Mouse (Mus musculus) thymus, adult 2 months (tissue): ENCODE results near the gene Vwa1. TPM values are rescaled to one million over a fixed set of nuclear protein-coding genes. Genes with fewer than 3 reads are reported as not detected.

Experiments used
- DNase-seq: peaks from one replicate; pipeline ENCODE4 v3.0.0; 2021
- H3K27ac ChIP-seq: fragments of 200-500 bp; 2 replicates; pipeline ENCODE4 v1.5.1; 2012; ENCODE audit warnings: low read length, control low read depth; ENCODE audit not compliant: control insufficient read depth, insufficient read depth
- H3K27me3 ChIP-seq: fragments of 200-500 bp; 2 replicates; pipeline ENCODE4 v1.6.1; 2012; ENCODE audit warnings: mild to moderate bottlenecking, low read length, moderate library complexity, mixed read lengths; ENCODE audit not compliant: control insufficient read depth, insufficient read depth
- H3K36me3 ChIP-seq: fragments of 200-500 bp; 2 replicates; pipeline ENCODE4 v1.6.1; 2012; ENCODE audit warnings: mild to moderate bottlenecking, low read length, moderate library complexity; ENCODE audit not compliant: control insufficient read depth, insufficient read depth
- H3K4me1 ChIP-seq: fragments of 200-500 bp; replicated peaks from 2 replicates; pipeline ENCODE4 v1.6.1; 2012; ENCODE audit warnings: low read length; ENCODE audit not compliant: control insufficient read depth, insufficient read depth
- H3K4me3 ChIP-seq: fragments of 200-500 bp; 2 replicates; pipeline ENCODE4 v1.5.1; 2012; ENCODE audit warnings: mild to moderate bottlenecking, low read length, control low read depth, moderate library complexity; ENCODE audit not compliant: control insufficient read depth, insufficient read depth
- CTCF ChIP-seq: fragments of 200-500 bp; IDR thresholded peaks from 2 replicates; pipeline ENCODE4 v1.5.1; 2012; ENCODE audit warnings: mild to moderate bottlenecking, control low read depth, low read length, moderate library complexity, borderline replicate concordance; ENCODE audit not compliant: control insufficient read depth, poor library complexity, insufficient read depth; ENCODE audit errors: extremely low read depth
- POLR2A ChIP-seq: fragments of 200-500 bp; IDR thresholded peaks from 2 replicates; pipeline ENCODE4 v1.6.1; 2012; ENCODE audit warnings: mild to moderate bottlenecking, low read length, control low read depth, moderate library complexity; ENCODE audit not compliant: control insufficient read depth, poor library complexity, insufficient read depth; ENCODE audit errors: extremely low read depth
- WGBS: fragments of 180-500 bp; shearing (Covaris S2); methylation state at CpG from one replicate; pipeline ENCODE4 v1.1.7; 2018; 5-methylcytosine and 5-hydroxymethylcytosine counted together
- polyA plus RNA-seq: library from polyadenylated mRNA; depleted of rRNA; stranded (reverse); fragments of >200 nt; gene quantifications from 2 replicates; pipeline ENCODE4 v1.2.3, GENCODE M21; 2012; rRNA removed

Vwa1 gene
- polyA plus RNA-seq, result 11.2 and 13.5 TPM in 2 replicates

- DNase-seq, result peak; percentile 87
- H3K27ac ChIP-seq, result no peak within 1 kb of the TSS
Observed at GRCm38 (mm10) chr4:155774280-155774754, at the start of gene Vwa1. Gene Vwa1 (minus strand): TSS chr4:155774698.

GRCm38 (mm10) chr4:155823443-155823842 lies 48.9 kb upstream of the Vwa1 start:
- H3K4me1 ChIP-seq, result no peaks in the 10 kb centered on the region
- H3K27ac ChIP-seq, result no peak overlapping the region
- no peak for DNase-seq
- peaks cover 74% of the 10 kb centered on the region for H3K36me3 ChIP-seq
- H3K27me3 ChIP-seq, result no peaks in the 10 kb centered on the region
- no peak overlapping the region for H3K4me3 ChIP-seq
- no peak for TF ChIP-seq POLR2A
- TF ChIP-seq CTCF, result no peak
- 98% methylated on average over 16 of the region's 16 CpGs for WGBS

More at GRCm38 (mm10) chr4:155774280-155774754, at the start of gene Vwa1:
- WGBS, result under 1% methylated on average over 35 of the region's 35 CpGs
- H3K27me3 ChIP-seq, result no peaks in the 10 kb centered on the region
- no peaks in the 10 kb centered on the region for H3K36me3 ChIP-seq
- peaks cover 18% of the 10 kb centered on the region for H3K4me1 ChIP-seq
- H3K4me3 ChIP-seq, result peak within 1 kb of the TSS; percentile 21; the same call in 1 of the 2 replicates
- no peak for TF ChIP-seq CTCF
- no peak for TF ChIP-seq POLR2A

GRCm38 (mm10) chr4:155821025-155821424 lies 46.5 kb upstream of the Vwa1 start:
- H3K27ac ChIP-seq, result no peak overlapping the region
- H3K4me3 ChIP-seq, result no peak overlapping the region
- TF ChIP-seq POLR2A (no peak), CTCF (no peak)
- no peaks in the 10 kb centered on the region for H3K27me3 ChIP-seq
- H3K36me3 ChIP-seq, result peaks cover 93% of the 10 kb centered on the region
- H3K4me1 ChIP-seq, result no peaks in the 10 kb centered on the region
- DNase-seq, result no peak
- 89% methylated on average over 7 of the region's 7 CpGs for WGBS

- TF ChIP-seq CTCF (no peak), POLR2A (no peak)
- no peak overlapping the region for H3K4me3 ChIP-seq
- peaks cover 86% of the 10 kb centered on the region for H3K36me3 ChIP-seq
- H3K4me1 ChIP-seq, result peaks cover 5% of the 10 kb centered on the region; the same call in 1 of the 2 replicates
- WGBS, result 92% methylated on average over 4 of the region's 4 CpGs
- DNase-seq, result no peak
- no peak overlapping the region for H3K27ac ChIP-seq
- no peaks in the 10 kb centered on the region for H3K27me3 ChIP-seq
Observed at GRCm38 (mm10) chr4:155817533-155817932, 43.0 kb upstream of the Vwa1 start.

- H3K27ac ChIP-seq, result peak overlapping the region; percentile 23
- peak overlapping the region; percentile 77 for H3K4me3 ChIP-seq
- peaks cover 5% of the 10 kb centered on the region; the same call in 1 of the 2 replicates for H3K4me1 ChIP-seq
- under 1% methylated on average over 49 of the region's 49 CpGs for WGBS
- TF ChIP-seq POLR2A (no peak), CTCF (no peak)
- peak; percentile 39 for DNase-seq
- no peaks in the 10 kb centered on the region for H3K27me3 ChIP-seq
- peaks cover 67% of the 10 kb centered on the region for H3K36me3 ChIP-seq
Observed at GRCm38 (mm10) chr4:155812665-155813181, 38.2 kb upstream of the Vwa1 start.

GRCm38 (mm10) chr4:155811929-155812664 lies 37.6 kb upstream of the Vwa1 start, which contains the start of gene Ccnl2:
Gene Ccnl2 (plus strand): TSS chr4:155812489.
- H3K27me3 ChIP-seq, result no peaks in the 10 kb centered on the region
- peaks cover 65% of the 10 kb centered on the region for H3K36me3 ChIP-seq
- H3K4me1 ChIP-seq, result peaks cover 5% of the 10 kb centered on the region; the same call in 1 of the 2 replicates
- peak within 1 kb of the TSS; percentile 77 for H3K4me3 ChIP-seq
- under 1% methylated on average over 60 of the region's 60 CpGs for WGBS
- TF ChIP-seq POLR2A (peak; percentile 81), CTCF (peak; percentile 74)
- H3K27ac ChIP-seq, result peak within 1 kb of the TSS; percentile 88
- peak; percentile 90 for DNase-seq

GRCm38 (mm10) chr4:155807841-155808240 lies 33.3 kb upstream of the Vwa1 start:
- WGBS, result 99% methylated on average over 3 of the region's 3 CpGs
- H3K36me3 ChIP-seq, result peaks cover 36% of the 10 kb centered on the region
- TF ChIP-seq CTCF, result no peak
- TF ChIP-seq POLR2A, result no peak
- peaks cover 4% of the 10 kb centered on the region for H3K4me1 ChIP-seq
- DNase-seq, result no peak
- H3K4me3 ChIP-seq, result no peak overlapping the region
- H3K27me3 ChIP-seq, result no peaks in the 10 kb centered on the region
- H3K27ac ChIP-seq, result no peak overlapping the region
